Mouse (Mus musculus) urinary bladder, postnatal 36 days (tissue): ENCODE measurements at regions not wholly inside any gene's neighbourhood (a gene's known extent, or its start where the extent isn't known, plus 50 kb on each side); places are given as distances from the start of the nearest gene placed in this dataset.
"Not testable (repeated sequence)": the region's sequence is repeated elsewhere in the genome, so short reads cannot be mapped to it uniquely, and the experiment has no call there.

ENCODE experiments used
- DNase-seq, 2 experiments: peaks; one replicate each; pipeline ENCODE4 v3.0.0; 2022; ENCODE audit warnings: low spot score in 2 of 2, mixed read lengths in 1 of 2

DNA sequence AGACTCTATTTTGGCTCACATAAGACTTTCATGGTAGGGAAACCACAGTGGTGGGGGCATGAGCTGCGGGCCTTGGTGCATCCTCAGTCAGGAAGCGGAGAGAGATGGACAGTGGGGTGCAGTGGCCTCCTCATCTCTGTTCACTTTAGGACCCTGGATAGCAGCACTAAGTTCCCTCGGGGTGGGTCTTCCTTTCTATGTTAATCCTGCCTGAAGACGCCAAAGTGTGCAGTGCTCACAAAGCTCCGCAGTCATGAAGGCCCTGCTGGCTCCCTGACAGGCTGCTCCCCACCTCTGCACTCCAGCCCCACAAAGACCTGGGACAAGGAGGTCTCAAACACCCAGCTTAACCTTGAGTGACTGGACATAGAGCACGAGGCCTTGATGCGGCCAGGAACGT lies 56.8 kb downstream of the Sox1 start:
- DNase-seq = no peak

DNA sequence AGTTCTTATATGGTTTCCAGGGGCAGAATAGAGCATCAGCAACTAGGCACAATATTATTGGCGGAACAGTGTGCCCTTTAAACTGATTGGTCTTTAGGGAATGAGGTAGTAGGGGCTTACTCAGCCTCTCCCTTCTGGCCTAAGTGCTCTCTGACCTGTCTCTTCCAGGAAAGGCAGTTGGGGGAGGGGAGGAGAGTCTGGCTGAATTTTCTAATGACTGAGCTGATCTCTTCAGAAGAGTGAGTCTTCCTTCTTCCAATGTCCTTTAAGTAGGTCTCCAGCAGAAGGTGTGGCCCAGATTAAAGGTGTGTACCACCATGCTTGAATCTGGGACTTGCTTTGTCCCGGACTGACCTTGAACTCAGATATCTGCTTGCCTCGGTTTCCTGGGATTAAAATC lies 60.3 kb downstream of the Sox1 start:
- not testable (repeated sequence) for DNase-seq

GRCm38 (mm10) chr8:12456326-12456725 lies 61.2 kb downstream of the Sox1 start:
- DNase-seq = no peak

- no peak for DNase-seq
Observed at GRCm38 (mm10) chr8:12457015-12457414, 61.9 kb downstream of the Sox1 start.

GRCm38 (mm10) chr8:12466845-12467244 lies 71.8 kb downstream of the Sox1 start:
- no peak for DNase-seq

DNA sequence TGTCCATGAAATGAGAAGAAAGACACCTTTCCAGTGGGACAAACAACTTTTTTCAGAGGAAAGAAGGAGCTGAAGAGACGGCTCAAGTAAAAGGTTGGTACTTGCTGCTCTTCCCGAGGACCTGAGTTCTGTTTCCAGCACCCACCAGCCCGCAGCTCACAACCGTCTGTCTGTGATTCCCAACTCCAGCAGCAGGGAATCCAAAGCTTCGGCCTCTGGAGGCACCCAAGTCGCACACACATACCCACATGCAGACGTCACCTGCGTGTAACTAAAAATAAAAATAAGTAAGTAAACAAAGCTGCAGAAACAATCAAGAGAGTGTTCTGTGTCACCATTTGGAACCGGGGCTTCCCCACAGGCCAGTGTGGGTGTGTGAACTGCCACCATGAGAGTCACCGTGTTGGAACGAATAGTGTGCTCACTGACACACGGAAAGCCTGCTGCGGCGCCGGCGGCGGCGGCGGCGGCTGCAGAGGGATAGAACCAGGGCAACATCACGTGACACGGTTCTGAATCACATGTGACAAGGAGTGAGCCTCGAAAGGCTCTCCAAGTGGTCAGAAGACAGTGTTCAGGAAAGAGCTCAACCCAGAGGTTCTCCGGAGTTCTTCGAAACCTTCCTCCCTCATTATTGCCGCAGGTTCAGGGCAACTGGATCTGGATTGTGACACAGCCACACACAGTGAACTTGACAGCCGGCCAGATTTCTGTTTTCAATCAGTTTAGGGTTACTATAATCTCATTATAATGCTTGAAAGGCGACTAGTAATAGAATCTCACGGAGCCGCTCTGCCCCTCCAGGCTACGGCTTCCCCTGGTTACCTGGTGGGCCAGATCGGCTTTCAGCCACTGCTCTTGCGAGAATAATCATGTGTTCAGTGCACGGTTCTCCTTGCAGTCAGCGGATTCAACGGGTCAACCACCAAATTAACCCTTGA lies 72.6 kb downstream of the Sox1 start:
- no peak for DNase-seq

DNA sequence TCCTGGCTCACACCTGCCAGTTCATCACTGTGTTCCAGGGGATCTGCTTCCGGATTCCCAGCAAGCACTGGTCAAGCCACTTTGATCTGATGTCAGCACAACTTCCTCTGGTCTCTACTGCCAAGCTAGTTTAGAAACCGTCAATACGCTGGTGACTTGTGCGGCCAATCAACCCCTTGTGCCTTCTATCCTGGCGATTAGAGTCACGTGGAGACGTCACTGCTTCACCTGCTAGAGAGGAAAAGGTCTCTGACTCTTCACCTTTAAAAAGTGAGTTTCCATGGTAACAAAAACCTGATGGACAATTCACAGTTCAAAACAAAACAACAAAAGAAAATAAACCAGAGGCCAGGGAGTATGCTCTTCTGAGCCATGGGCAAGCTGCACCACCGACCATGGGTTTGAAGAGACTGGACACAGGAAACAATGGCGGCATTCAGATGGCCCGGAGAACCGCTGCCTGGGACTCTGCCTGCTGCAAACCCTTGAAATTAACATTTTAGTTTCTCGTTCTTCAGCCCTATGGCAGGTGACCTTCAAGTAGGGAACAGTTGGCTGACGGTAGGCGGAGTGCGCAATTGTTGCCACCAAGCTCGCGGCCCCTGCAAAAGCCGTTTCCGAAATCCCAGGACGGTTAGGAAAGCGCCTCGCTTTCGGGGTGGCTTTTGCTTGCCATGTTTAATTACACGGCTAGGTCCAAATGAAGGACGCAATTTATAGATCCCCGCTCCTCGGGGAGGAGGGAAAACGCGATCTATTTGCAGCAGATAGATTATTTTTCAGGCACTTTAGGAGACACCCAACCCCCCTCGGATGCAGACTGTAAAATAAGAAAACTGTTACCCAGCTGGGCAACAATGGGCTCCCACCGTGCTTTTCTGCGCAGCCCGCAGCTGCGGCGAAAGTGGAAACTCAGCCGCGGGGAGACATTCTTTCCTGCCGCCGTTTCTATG lies 82.6 kb downstream of the Sox1 start:
- DNase-seq = no peak

GRCm38 (mm10) chr8:12481918-12482317 lies 86.8 kb downstream of the Sox1 start:
- DNase-seq = no peak

- no peak for DNase-seq
Observed at GRCm38 (mm10) chr8:12483551-12483950, 88.5 kb downstream of the Sox1 start.

DNA sequence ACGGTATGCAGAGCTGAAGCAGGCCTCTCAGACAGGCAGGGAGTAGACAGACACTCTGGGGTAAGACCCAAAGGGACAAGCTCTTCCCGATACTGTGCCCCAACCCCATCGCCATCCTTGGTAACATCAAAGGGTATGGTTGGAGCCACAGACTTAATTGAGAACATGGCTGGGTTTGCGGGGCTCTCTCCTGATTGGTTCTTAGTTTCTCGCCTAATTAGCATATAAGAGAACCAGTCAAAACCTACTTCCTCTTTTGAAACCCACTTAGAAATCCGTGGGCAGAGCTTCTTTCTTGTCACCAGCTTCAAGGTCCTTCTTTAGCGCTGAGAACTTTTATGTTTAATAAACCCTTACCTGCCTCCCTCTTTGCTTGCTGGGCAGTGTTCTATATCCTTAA lies 87.5 kb upstream of the Spaca7 start:
- DNase-seq = no peak

GRCm38 (mm10) chr8:12486331-12487061 lies 86.3 kb upstream of the Spaca7 start:
- peak in 1 of 2 experiments; percentile 11 for DNase-seq

DNA sequence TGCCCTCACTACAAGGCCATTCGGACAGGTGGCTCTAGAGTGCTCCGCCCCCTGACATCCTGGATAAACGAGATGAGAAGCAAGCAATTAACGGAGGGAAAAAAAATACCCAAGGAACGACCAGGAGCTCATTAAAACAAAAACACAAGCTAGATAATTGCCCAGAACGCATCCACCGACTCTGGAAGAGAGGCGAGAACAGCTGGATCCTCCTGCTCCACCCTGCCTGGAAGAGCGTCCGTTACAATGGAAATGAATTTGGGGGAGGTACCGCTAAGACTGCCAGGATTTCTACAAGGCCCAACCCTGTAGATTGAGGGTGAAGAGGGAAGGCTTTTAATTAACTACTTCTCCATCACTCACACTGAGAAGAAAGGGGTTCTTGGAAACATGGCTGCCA lies 85.6 kb upstream of the Spaca7 start:
- DNase-seq = no peak

DNA sequence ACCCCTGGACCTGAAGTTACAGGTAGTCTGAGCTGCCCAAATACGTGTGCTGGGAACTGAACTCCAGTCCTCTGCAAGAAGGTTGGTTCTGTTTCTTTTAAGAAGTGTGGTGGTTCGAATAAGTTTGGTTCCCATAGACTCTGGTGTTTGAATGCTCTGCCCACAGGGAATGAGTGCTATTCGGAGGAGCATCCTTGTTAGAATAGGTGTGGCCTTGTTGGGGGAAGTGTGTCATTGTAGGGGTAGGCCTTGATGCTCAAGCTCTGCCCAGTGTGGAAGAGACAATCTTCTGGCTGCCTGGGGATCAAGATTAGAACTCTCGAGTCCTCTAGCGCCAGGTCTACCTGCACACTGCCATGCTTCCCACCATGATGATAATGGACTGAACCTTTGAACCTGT lies 83.6 kb upstream of the Spaca7 start:
- DNase-seq = no peak

GRCm38 (mm10) chr8:12491472-12491871 lies 81.4 kb upstream of the Spaca7 start:
- no peak for DNase-seq

GRCm38 (mm10) chr8:12492461-12492860 lies 80.4 kb upstream of the Spaca7 start:
- no peak for DNase-seq

DNA sequence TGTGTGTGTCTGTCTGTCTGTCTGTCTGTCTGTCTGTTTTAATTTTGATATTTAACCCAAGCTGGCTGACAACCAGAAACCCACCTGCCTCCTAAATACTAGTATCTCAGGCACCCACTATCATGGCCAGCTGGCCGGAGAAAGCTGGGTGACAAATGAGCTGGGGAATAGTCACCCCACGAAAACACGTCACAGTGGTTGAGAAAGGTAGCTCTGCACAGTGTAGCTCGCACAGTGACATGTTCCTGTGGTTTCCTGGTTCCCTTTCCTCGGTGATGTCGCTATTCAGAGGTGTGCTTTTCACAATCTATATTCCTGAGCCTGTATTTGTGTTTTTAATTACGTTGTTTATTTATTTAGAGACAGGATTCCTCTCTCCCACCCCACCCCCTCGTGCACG lies 78.3 kb upstream of the Spaca7 start:
- no peak for DNase-seq

GRCm38 (mm10) chr8:12497420-12497819 lies 75.4 kb upstream of the Spaca7 start:
- DNase-seq = no peak

DNA sequence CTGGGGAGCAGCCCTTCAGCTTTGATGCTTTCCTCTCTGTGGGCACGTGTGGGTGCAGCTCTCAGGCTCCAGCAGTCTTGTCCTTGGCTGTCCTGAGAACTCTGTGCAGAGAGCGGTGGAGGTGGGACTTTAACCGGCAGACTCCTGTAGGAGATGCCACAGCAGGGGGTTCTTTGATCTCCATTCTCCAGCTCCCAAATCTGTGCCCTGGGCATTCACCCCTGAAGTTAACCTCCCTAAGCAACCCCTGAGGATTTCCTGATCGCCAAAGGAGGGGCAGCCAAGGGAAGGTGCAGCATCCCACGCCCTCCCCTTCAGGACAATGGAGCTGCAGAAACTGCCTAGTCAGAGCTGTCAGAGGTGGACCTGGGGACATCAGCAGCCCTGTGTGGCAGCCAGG lies 73.2 kb upstream of the Spaca7 start:
- DNase-seq = no peak

DNA sequence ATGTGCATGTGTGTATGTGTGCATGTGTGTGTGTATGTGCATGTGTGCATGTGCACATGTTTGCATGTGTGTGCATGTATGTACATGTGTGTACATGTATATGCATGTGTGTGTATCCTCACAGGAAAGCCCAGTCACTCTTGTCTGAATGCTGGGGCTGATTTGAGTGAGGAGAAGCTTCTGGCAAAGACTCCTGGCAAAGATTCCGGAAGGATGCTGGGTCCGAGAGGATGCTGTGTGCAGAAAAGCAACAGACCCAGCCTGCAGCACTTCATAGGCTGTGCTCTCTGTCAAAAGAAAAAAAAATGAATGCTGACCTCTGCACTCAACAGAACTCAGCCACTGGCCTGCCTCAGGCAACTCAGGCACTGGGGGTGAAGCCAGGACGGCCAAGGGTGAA lies 72.5 kb upstream of the Spaca7 start:
- DNase-seq = no peak

DNA sequence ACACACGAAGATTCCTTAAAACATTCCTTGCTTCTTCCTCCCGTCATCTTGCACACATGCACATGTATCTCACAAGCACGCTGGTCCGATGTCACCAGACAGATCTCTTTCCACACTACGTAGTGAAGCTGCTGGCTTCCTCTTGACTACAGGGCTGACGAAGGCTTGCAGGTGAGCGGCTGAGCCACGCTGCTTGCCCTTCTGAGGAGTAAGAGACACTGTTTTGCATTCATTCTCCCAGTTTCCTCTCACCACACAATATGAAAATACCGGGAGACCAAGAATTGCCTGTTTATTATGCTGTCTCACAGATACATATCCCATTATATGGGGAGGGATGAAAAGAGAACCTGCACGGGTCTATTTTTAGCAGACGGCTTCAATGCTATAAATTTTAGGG lies 71.0 kb upstream of the Spaca7 start:
- no peak for DNase-seq

DNA sequence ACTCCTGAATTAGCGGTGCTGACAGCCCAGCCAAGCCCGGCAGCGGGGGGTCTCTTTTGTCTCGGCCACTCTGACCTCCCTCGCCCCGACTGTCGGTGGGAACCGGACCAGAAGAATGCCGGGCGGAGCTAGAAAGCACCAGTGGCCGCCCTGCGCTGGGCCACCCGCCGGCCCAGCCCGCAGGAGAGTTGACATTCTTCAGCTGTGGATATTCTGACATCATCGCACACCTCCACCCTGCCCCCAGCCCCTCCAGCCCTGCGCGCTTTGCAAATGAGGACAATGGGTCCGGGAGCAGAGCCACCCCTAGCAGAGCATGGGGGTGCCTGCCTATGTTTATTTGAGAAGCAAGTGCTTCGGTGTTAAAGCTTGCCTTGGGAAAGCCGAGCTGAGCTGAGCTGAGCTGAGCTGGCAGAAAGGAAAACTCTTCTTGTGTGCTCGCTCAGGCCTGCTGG lies 70.5 kb upstream of the Spaca7 start:
- DNase-seq = no peak

DNA sequence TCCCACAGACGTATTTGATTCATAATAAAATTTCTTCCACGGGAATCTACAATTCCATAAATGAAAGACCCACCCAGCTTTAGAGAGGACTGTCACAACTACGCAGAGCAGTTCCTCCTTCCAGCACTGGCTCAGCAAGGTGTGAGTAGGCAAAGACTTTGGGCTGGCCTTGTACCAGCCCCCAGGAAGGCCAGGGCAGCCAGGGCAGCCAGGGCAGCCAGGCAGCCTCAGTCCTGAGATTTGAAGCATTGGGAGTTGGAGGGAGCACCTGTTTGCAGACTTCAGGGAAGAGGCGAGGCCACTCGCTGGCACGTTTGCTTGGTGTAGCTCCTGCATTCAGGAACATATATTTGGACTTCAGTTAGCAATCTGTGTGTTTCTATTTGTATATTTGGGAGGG lies 70.0 kb upstream of the Spaca7 start:
- no peak for DNase-seq
